Mouse (Mus musculus) NIH3T3 (cell line): ENCODE measurements at regions not wholly inside any gene's neighbourhood (a gene's known extent, or its start where the extent isn't known, plus 50 kb on each side); places are given as distances from the start of the nearest gene placed in this dataset.

ENCODE experiments used
- DNase-seq: peaks from one replicate; pipeline ENCODE4 v3.0.0-alpha.2; 2012; ENCODE audit warnings: low read depth

- no peak for DNase-seq
Observed at GRCm38 (mm10) chr3:129449928-129450327, 82.2 kb upstream of the Elovl6 start.

GRCm38 (mm10) chr3:129450671-129451070 lies 81.5 kb upstream of the Elovl6 start:
- DNase-seq: no peak

GRCm38 (mm10) chr3:129470088-129470487 lies 62.1 kb upstream of the Elovl6 start:
- DNase-seq: no peak

GRCm38 (mm10) chr3:129471332-129471731 lies 60.8 kb upstream of the Elovl6 start:
- no peak for DNase-seq

GRCm38 (mm10) chr3:129472008-129472407 lies 60.1 kb upstream of the Elovl6 start:
- DNase-seq: no peak

- DNase-seq: no peak
Observed at GRCm38 (mm10) chr3:129474451-129474850, 57.7 kb upstream of the Elovl6 start.

DNA sequence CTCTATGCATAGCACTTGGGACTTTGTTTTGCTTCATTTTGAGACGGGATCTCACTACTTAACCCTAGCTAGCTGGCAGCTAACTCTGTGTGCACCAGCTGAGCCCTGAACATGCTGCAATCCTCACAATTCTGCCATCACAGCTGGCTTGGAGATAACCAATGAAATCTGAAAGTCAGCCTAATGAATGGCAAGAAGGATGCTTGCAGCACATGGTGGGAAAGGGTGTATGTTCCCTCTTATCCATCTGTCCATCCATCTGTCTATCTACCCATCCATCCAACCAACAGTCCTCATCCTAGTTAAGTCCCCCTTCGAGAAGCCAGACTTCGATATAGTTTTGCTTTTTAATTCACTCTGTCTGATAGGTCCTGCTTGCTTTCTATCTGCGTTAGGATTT lies 55.9 kb upstream of the Elovl6 start:
- no peak for DNase-seq

DNA sequence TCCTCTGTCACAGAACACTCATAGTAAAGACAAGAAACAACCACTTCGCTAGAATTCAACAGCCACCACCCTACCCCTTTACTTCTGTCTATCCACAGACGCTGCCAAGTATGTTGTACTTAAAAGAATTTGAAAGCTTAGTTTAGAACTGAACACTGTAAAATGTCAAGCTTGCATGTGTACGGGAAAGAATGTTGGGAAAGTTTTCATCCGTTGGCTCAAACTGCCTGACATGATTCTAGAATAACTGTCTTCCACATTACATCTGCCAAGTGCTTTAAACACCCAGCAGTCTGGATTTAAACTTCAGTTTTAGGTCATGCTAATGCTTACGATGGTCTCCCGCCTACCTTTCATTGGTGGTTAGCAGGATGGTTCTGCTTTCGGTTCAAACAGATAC lies 54.1 kb upstream of the Elovl6 start:
- no peak for DNase-seq

DNA sequence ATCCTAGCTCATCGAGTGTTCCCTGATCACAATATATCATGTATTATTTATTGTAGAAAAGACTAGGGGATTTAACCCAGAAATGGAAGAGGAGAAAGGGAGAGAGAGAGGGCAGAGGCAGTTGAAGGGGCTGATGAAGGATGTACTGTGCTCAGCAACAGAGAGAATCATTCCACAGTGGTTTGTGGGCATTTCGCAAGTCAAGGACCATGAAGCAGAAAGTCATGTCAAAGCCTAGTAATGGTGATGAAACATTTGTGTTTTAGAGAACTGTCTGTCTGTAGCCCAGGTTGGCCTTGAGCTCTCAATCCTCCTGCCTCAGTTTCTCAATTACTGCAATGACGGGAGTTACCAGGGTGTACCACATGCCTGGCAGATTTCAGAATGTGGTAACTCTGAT lies 50.9 kb upstream of the Elovl6 start:
- DNase-seq: no peak
